31 mouse cellular contexts compared by ENCODE assay signal in the genomic region with DNA sequence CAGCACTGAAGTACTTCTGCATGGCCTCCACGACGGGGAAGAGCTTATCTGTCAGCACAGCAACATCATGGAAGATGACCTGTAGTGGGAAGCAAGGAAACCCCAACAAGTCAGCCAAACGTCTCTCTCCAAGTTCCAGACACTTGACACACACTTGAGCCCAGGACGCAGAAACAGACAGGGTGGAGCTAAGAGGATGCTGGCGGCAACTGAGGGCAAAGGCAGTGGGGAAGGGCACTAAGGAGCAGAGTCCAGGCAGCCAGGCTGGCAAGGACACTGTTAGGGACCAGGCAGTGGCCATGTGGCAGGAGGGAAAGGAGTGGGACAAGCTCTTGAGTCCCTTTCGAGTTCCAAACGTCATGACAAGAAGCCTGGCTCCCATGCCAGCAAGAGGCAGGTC.
"Had no signal": no experiment of that assay in that cellular context is flagged by ENCODE, and none has a peak within 500 bp of the region (broad histone marks: within the 10 kb centered on the region; RNA-seq: fewer than 3 reads in every experiment).

No protein-coding gene starts in this region.

- H3K36me3 ChIP-seq: heart, embryonic 12.5 days; heart, embryonic 13.5 days; heart, embryonic 15.5 days; hindbrain, embryonic 12.5 days; hindbrain, embryonic 13.5 days; hindbrain, embryonic 15.5 days; kidney, embryonic 15.5 days had no signal

- H3K4me2 ChIP-seq: heart, embryonic 12.5 days; heart, embryonic 13.5 days; heart, embryonic 15.5 days; hindbrain, embryonic 12.5 days; hindbrain, embryonic 13.5 days; hindbrain, embryonic 14.5 days; hindbrain, embryonic 15.5 days; kidney, embryonic 15.5 days had no signal

- H3K27ac ChIP-seq: heart, adult 2 months; heart, embryonic 13.5 days; heart, embryonic 15.5 days; hindbrain, embryonic 10.5 days; hindbrain, embryonic 12.5 days; hindbrain, embryonic 13.5 days; hindbrain, embryonic 14.5 days; hindbrain, embryonic 15.5 days; hindbrain, postnatal 0 days; kidney, embryonic 15.5 days; kidney, postnatal 0 days; layer of hippocampus, adult 2 months; left cerebral cortex, adult 2 months had no signal

- H3K27me3 ChIP-seq: heart, embryonic 12.5 days; heart, embryonic 13.5 days; heart, embryonic 15.5 days; hindbrain, embryonic 12.5 days; hindbrain, embryonic 13.5 days; hindbrain, embryonic 15.5 days; kidney, embryonic 15.5 days had no signal

- ATAC-seq: hindbrain, embryonic 16.5 days; hindbrain, postnatal 0 days; inflammation-experienced regulatory T-cells, adult 6 months; intestine, embryonic 16.5 days had no signal

- H3K9me3 ChIP-seq: heart, embryonic 12.5 days; heart, embryonic 13.5 days; heart, embryonic 15.5 days; hindbrain, embryonic 10.5 days; hindbrain, embryonic 12.5 days; hindbrain, embryonic 13.5 days; hindbrain, embryonic 15.5 days; kidney, embryonic 15.5 days had no signal

- H3K9ac ChIP-seq: heart, embryonic 12.5 days; heart, embryonic 13.5 days; heart, embryonic 15.5 days; hindbrain, embryonic 12.5 days; hindbrain, embryonic 13.5 days; hindbrain, embryonic 14.5 days; hindbrain, embryonic 15.5 days; kidney, embryonic 15.5 days had no signal

- H3K4me3 ChIP-seq: heart, adult 2 months; heart, embryonic 12.5 days; heart, embryonic 13.5 days; heart, embryonic 15.5 days; hindbrain, embryonic 10.5 days; hindbrain, embryonic 12.5 days; hindbrain, embryonic 13.5 days; hindbrain, embryonic 15.5 days; kidney, embryonic 15.5 days; layer of hippocampus, adult 2 months; left cerebral cortex, adult 2 months had no signal

- DNase-seq: heart, adult 18-20 months; heart, adult 2 months; heart, postnatal 10 days; heart, postnatal 14 days; heart, postnatal 36 days; heart, postnatal 4 days; kidney, adult 11 months; kidney, adult 18-20 months; kidney, adult 9 months; kidney, postnatal 10 days; kidney, postnatal 14 days; kidney, postnatal 25 days; kidney, postnatal 4 days; layer of hippocampus, adult 9-11 months; layer of hippocampus, postnatal 36 days had no signal
